Mouse (Mus musculus) CD4-positive, CD25-positive, alpha-beta regulatory T cell, adult 2 months (primary cell): Measurements from ENCODE around the gene Adcy6.

Experiments used
- DNase-seq: peaks from one replicate; pipeline ENCODE4 v3.0.0-alpha.2; 2012; ENCODE audit warnings: low read depth, low spot score

Gene Adcy6

DNA sequence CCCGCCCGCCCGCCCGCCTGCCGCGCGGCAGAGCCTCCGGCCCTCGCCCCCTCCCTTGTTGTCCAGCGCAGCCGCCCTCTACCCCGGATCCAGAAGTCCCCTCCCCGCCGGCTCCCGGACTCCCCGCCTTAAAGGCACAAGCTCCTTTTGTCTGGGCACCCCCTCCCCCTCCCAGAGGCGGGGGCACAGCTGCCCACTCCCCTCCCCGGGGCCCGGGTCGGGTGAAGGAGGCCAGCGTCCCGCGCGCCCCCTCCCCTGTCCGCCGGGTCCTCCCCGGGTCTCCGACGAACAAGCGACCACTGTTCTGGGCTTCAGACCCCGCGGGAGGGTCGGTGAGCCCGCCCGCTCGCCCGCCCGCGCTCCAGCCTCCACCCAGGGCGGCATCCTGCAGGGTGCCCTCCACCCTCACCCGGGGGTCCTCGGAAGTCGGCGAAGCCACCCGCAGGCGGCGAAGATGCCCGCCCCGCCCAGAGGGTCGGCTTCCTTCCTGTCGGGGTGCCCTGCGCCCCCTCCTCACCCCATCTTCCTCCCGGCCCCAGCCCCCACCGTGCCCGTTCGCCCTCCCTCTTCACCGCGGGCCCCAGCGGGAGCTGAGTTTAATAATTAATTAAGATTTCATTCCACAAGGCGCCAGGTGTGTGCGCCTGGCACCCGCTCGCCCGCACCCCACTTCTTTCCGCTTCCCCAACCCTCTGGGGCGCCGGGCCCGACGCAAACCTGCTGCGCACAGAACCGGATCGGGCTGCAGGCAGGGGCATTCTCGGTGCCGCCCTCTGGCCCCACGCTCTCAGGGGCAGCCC is at the start of gene Adcy6:
Gene Adcy6 (minus strand): TSS at position 746 of the 800 bp plus-strand sequence.
- DNase-seq: peak; percentile 67

DNA sequence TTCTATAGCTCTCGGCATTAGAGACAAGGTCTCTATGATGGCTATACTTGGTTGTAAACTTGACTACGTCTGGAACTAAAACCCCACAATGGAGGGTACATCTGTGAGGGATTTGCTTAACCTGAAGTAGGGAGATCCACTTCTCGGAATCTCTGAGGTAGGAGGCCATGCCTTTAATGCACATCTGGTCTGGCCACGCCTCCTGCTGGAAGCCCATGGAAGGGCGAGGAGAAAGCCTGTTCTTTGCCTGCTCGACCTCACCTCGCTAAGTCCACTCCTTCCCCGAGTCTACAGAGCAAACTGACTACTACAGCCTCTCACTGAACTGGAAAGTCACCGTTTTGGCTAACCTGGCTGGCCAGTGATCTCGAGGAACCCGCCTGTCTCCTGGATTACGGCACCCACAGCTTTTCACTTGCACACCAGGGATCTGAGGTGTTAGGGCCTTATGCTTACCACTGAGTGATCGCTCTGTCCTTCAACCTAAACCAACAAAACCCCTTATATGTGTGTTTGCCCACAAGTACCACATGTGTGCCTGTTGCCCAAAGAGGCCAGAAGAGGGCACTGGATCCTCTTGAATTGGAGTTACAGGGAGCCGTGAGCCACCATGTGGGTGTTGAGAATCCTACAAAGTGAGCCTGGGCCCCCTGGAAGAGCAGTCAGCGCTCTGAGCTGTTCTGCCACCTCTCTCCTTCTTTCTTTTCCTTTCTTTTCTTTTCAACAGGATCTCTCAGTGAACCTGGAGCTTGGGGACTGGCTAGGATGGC is 47.3 kb upstream of the Adcy6 start:
- DNase-seq: peak; percentile 20

DNA sequence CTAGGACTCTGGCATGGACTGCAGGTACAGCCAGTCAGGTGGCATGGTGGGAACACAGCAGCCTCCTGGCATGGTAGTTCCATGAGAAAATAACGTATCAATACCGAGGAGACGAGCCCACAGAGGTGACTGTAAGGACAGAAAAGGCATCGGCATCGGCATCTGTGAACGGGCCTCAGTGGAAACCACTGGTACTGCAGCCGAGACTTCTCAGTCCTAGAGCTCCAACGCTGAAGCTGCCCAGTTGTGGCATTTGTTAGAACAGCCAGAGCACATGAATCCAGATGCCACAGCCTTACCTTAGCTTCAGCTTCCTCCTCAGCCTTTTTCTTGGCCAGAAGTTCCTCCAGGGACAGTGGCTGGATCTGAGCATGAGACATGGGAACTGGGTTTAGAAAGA is 42.3 kb upstream of the Adcy6 start:
- no peak for DNase-seq

DNA sequence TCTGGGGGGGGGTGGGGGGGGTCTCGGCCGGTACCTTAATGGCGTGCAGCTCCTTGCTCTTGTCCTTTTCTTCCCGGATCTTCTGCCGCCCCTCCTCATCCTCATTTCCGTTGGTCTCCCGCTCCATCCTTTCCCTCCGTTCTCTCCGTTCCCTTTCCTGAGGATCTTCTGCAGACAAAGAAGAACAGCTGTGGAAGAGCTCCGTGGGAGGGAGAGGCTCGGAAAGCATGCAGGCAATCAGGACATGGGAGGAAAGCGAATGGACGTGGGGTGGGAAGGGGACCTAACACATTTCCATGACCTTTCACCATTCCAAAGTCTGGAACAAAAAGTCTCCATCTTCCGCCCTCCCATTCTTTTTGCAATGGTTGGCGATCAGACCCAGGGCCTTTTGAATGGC is 41.6 kb upstream of the Adcy6 start:
- no peak for DNase-seq

DNA sequence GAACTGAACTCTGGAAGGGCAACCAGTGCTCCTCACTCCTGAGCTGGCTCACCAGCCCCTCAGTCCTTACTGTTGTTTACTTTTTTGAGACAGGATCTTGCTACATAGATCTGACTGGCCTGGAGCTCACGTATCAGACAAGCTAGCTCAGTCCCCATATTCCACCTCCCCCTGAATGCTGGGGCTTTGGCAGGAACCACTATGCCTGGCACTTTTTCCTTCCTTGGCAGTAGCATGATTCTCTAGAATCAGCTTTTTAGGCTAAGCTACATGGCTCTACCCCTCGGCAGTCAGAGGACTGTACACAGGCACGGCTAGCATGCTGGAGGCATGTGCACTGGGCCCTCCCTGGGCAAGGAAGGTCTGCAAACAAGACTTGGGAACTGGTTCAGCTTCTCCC is 38.2 kb upstream of the Adcy6 start:
- DNase-seq: no peak

DNA sequence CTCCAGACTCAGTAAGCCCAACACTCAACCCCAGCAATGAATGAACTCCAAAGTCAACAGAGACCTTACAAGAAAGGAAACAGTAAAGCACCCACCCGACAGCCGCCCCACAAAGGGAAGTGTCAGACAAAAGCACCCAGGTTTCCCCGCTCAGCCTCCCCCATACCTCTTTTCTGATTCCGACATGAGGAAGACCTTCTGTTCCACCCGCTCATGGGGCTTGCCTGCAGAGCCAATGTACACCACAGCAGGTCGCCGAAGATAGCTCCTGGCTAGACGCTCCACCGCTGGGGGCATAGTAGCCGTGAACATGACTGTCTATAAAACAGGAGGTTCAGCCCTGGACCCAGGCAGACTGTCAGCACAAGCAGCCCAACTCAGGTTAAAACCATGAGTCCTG is 37.4 kb upstream of the Adcy6 start:
- no peak for DNase-seq

DNA sequence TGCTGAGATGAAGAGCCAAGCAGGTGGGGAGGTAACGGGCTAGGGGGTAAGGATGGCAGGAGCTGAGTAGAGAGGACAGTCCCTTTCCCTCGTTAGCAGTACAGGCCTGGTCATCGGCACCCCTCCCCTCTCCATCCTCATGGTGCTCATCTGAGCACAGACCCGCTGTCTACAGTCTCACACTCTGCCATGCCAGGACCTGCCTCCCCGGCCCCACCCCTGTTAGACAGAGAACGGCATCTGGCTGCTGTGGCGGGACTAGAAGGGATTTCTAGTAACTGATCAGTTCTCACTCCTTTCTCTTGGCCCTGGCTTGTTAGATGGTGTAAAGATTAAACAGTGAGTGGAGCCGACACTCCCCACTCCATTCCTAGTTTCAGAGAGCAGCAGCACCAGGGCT is 36.9 kb upstream of the Adcy6 start:
- no peak for DNase-seq

DNA sequence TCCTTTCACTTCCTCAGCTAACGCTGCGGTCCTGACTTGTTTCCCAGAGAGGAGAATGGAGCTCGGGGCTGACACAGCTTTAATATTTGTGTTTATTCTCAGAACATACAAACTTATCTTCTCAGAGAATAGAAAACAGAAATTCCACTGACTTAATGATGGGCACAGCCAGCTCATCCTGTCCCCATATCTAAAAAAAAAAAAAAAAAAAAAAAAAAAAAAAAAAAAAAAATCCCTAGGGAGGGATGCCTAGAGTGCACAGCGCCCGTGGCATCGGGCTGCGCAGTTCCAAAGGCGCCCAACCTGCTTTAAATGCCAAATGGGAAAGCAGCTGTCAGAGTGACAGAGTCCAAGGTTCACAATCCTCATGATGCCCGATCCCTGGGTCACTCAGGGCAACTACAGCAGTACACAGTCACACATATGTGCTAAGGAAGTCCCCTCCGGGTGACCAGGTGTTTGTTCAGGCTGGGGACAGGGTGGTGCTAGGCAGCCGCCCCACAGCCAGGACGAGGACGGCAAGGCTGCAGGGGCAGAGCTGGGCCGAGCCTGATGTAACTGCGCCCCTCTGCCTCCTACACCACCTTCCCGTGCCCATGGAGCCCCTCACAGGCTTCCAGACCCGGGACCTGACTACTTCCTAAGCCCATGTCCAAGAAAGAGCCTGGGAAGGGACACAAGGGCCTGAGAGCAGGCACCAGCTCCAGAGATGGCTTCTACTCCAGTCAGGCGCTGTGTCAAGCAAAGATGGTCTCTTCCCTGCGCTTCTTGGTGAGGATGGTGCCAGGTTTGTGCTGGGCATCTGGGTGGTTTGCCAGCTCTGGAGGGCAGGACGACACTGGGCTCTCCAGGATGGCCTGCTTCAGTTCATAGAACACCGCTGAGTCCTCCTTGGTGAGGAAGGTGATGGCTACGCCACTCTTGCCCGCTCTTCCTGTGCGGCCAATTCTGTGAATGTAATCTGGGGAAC is 35.5 kb upstream of the Adcy6 start:
- no peak for DNase-seq

DNA sequence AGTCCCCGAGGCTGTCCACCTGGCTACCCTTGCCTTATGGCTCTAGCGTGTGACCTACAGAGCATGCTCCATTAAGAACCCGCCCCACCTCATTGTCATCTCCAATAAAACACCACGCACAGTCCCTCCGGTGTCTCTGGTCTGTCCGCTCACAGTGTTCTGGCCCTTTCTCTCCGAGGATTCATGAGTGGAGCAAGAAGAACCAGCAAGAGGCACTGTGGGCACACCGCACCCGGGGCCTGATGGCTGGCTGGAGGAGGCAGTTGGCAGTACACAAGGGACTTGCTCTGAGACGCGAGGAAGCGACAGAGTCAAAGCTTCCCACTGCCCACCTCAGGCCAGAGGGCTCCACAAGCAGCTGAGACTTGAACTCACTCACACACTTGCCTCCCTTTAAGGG is 34.5 kb upstream of the Adcy6 start:
- DNase-seq: no peak

DNA sequence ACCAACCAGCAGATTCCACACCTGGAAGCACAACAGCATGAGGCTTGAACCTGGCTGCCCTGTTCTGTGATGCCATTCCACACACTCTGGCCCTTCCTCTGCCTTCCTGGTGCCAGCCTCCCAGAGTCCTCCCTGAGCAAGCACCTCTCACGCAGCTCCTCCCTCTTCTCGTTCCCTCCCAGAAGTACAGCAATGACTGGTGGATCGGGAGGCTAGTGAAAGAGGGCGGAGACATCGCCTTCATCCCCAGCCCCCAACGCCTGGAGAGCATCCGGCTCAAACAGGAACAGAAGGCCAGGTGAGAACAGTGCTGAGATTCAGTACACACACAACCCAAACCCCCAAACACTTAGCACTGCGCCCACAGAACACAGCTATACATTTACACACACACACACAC is 30.3 kb upstream of the Adcy6 start:
- no peak for DNase-seq

DNA sequence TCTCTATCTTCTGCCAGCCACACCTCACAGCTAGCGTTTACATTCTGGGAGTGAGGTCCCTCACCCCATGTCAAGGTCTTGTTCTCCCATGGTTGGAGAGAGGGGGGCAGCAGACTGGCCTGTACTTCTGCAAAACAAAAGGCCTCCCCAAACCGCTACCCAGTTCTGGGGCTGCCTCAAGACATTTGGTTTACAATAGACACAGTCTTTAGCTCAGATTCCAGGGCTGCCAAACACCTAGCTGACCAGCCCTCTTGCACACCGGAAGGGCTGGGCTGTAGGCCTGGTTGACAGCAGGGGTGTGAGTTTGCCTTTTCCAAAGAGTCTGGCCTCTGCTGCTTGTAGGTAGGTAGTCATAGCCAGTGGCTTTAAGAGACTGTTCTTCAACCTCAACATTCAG is 27.3 kb upstream of the Adcy6 start:
- no peak for DNase-seq

DNA sequence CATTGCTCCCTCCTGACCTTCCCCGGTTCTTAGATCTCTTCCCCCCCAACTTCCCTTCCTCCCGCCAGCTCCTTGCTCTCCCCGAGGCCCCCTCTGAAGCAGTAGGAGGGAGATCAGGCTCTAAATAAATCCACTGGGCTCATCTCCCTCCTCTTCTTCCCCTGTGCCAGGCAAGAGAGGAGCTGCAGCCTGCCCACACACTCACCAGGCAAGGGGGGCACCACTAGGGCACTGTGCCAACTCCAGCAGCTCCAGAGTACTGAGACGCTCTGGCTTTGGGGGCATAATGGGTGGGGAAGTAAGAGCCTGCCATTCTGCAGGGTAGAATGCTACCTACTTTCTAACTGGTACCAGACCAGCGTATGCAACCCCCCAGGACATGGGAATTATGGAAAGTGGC is 26.6 kb upstream of the Adcy6 start:
- no peak for DNase-seq

DNA sequence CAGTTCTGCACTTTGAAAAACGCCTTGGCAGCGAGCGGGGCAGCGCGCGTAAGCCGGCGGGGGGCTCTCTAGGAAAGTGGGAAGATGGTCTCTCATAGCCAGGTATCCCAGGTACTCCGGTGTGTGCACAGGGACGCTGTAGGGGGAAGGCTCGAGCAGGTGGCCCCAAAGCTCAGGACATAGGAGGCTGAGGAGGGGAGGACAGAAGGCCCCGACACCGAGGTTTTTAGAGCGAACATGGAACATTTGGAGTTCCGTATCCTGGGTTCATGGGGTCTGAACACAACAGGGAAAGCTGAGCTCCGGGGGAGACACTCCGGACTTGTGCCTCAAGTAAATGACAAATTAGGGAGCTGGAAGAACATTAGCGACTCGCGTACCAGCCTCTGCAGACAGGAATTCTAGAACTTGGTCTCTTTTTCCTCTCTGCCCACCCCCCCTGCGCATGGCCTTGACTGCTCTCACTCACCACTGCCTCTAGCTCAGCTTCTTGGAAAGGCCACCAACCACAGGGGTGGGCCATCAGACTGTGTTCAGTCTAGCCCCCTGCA is 25.5 kb upstream of the Adcy6 start:
- no peak for DNase-seq

DNA sequence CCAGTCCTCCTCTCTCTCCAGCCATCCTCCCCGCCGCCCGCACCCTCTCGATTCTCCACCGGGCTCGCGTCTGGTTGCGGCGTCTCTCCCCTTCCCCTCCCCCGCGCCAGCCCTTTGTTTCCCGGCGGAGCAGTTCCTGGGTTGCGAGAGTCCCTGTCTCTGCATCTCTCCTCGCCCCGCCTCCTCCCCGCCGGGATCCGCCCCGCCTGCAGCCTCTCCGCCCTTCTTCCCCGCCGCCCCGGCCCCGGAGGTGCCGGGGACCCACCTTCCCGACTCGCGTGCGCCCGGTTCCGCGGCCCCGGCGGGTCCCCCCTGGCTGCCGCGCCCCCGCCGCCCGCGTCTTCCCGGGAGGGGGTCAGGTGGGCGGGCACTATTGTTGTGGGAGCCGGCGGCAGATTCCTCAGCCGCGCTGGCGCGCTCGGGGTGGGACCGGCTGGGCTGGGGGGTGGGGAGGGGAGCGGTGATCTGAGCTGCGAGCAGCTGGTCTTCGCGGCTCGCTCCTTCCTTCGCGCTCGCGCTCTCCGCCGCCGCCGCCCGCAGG is 24.7 kb upstream of the Adcy6 start:
- DNase-seq: peak; percentile 73

DNA sequence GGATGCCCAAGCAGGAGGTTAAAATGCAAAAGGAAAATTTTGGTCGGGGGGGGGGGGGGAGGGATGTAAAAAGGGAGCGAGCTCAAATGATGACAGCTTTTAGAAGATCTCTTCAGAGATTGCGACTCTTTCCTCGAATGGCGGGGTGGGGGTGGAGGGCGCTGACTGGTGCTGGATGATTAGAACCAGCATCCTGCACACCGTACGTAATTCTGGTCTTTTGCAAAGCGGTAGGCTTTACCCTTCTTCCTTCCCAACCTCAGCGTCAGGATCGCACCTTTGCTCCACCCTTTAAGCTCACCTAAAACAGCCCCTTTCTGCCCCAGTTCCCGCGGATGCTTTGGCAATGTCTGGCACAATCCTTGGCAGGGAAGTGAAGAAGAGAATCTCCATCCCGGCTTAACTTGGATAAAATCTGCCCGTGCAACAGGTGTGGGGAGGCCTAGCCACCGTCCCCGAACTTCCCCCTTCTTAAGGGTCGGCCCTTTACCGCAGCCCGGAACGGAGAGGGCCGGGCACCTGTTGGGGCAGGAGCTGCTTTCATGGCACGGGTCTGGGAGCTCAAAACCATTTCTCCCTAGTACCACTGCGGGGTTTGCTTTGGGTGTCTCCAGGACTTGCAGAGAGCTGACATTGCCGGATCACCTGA is 24.1 kb upstream of the Adcy6 start:
- DNase-seq: peak; percentile 49

DNA sequence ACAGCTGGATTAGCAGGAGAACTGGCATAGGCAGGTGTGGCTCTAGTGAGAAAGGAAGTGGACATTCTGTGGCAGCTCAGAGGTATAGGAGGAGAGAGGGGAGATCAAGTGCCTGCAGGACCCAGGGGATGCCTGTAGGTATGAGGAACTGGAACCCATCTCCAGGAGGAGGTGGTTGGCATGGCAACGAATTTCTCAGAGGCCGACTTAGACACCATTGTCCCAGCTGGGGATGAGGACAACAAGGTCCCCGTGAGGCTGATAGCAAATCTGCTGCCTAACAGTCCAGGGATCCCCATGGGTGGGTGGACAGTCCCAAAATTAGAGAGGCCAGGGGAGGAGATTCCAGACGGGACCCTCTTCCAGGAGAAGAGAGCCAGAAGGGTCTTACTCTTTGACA is 23.0 kb upstream of the Adcy6 start:
- peak; percentile 31 for DNase-seq

DNA sequence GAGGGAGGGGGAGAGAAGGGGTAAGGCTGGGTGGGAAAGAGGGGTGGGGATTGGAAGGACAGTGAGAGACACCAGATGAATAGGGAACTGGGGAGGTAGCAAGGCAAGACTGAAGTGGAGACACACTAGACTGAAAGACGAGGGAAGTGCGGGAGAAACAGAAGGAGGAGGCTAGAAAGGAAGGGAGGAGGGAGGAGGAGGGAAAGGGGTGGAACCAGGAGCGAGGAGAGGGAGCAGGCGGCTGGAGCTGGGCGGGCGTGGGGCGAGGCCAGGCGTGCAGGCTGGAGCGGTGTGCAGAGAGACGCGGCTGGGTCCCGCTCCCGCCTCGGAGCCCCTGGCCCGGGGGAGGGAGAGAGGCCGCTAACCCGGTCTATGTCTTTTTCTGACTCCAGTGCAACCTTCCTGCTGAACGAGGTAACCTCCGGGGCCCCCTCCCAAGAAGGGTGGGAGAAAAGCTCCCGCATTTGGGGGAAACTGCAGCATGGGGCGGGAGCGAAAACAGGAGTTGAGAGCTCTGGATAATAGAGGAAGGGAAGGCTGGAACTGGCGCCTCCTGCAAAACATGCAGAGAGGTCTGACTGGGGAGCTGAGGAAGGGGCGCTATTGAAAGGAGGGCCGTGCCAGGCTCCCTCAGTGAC is 22.4 kb upstream of the Adcy6 start:
- peak; percentile 22 for DNase-seq

DNA sequence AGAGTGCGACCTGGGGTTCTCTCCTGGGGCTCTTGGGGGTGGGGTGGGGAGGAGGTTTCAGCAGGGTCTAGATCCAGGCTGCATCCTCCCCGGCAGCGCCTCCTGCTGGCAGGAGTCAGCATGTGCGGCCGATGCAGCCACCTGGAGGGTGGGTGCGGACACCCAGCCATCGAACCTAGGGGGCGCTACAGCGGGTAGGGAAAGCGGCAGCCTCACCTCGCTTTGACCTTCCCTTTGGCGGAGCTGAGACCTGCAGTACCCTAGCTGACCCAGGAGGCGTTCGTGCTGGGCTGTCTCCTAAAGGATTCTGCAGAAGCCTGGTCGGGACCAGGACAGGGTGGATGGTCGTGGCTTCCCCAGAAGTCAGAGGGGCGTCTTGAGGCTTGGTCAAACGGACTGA is 21.6 kb upstream of the Adcy6 start:
- DNase-seq: peak; percentile 88

DNA sequence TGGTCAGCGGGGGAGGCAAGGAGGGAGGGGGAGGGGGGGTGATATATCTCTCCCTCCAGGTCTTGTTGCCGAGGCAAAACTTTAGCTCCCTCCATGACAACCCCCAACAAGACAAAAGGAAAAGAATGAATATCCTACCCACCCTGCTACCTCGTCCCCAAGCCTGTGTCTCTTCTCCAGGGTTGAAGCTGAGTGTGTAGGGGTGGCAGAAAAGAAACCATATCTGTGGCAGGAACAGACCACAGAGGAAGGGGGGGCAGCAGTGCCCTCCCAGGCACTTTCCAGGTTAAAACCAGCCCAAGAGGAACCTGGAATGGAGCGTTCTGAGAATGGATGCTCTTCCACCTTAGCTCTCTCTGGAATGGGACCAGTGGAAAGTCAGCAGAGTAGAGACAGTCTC is 20.7 kb upstream of the Adcy6 start, which contains the start of gene Cacnb3:
Gene Cacnb3 (plus strand): TSS at position 301 of the 400 bp plus-strand sequence.
- no peak for DNase-seq

DNA sequence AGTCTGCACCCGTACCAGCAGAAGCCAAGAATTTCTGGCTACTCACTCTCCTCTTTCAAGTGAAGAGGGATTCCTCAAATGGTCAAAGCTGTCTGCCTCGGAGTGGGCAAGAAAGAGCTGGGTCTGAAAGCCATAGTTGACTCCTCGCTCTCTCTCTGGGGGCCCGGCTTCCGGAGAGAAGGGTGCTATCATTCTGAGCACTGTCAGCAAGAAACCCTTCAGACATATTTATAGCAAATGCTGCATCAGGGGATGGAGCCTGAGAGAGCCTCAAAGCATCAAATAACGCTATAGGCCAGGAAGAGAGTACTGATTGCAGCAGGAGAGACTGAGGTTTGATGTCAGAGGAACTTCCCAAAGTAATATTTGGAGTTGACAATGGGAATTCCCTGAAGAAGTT is 19.6 kb upstream of the Adcy6 start:
- no peak for DNase-seq
